Mouse (Mus musculus) mouse embryonic stem cell (cell line): Measurements from ENCODE around the gene Upk1a.

Experiments used
- in situ Hi-C, 2 experiments: fragments of 300-500 bp; cut with MboI; formaldehyde crosslinking; loops; 1 replicate in 1 of 2; 3 replicates in 1 of 2; pipeline ENCODE4 v1.14.3; 2019 to 2020; ENCODE audit warnings: low sequenced_read_pairs in 2 of 2, low pct_unique_long_range_greater_than_20kb in 1 of 2, mixed read lengths in 1 of 2; ENCODE audit not compliant: unreplicated experiment in 1 of 2

Upk1a gene

GRCm38 (mm10) chr7:30557901-30558514 is 54.6 kb downstream of the Upk1a start:
- in situ Hi-C loops: no loop called here

GRCm38 (mm10) chr7:30556894-30557536 is 55.6 kb downstream of the Upk1a start:
- in situ Hi-C loops: no loop called here

GRCm38 (mm10) chr7:30553810-30554584 is 58.6 kb downstream of the Upk1a start:
- in situ Hi-C loops: no loop called here
